Mouse (Mus musculus) ES-Bruce4 (cell line): Measurements from ENCODE around the gene Lhb.
A peak's percentile ranks its signal among the peaks of the same experiment; 100 is the strongest.

Source experiments
- CTCF ChIP-seq: IDR thresholded peaks from one replicate; pipeline ENCODE4 v1.8.1; 2011; ENCODE audit warnings: low read depth, low read length
- POLR2A ChIP-seq: IDR thresholded peaks from one replicate; pipeline ENCODE4 v1.8.1; 2011; ENCODE audit warnings: low read length; ENCODE audit not compliant: insufficient read depth

- TF ChIP-seq CTCF = peak; percentile 93
- peak; percentile 37 for TF ChIP-seq POLR2A
These were observed 13.8 kb downstream of the Lhb start, which contains the start of gene Gys1 for GRCm38 (mm10) chr7:45434203-45435015.
